Mouse (Mus musculus) splenic B cell, adult 2 months (primary cell): ENCODE results near the gene Fam114a1.

Experiments
- DNase-seq: peaks from one replicate; pipeline ENCODE4 v3.0.0-alpha.2; 2011; ENCODE audit warnings: low read depth, low spot score
- H3K27me3 ChIP-seq: 2 replicates; pipeline ENCODE4 v1.6.1; 2012; ENCODE audit warnings: mild to moderate bottlenecking, low read length, moderate library complexity, mixed read lengths; ENCODE audit not compliant: control insufficient read depth, poor library complexity, insufficient read depth, severe bottlenecking
- H3K36me3 ChIP-seq: 2 replicates; pipeline ENCODE4 v1.6.1; 2012; ENCODE audit warnings: mild to moderate bottlenecking, low read length, moderate library complexity, mixed read lengths; ENCODE audit not compliant: control insufficient read depth, poor library complexity, insufficient read depth, severe bottlenecking

Gene Fam114a1

GRCm38 (mm10) chr5:65026776-65027175 lies 56.9 kb downstream of the Fam114a1 start:
- no peaks in the 10 kb centered on the region for H3K36me3 ChIP-seq
- peak; percentile 19 for DNase-seq
- no peaks in the 10 kb centered on the region for H3K27me3 ChIP-seq

GRCm38 (mm10) chr5:65028019-65028418 lies 58.1 kb downstream of the Fam114a1 start:
- Histone ChIP-seq H3K27me3 (no peaks in the 10 kb centered on the region), H3K36me3 (no peaks in the 10 kb centered on the region)
- DNase-seq, result no peak

- Histone ChIP-seq H3K27me3 (no peaks in the 10 kb centered on the region), H3K36me3 (peaks cover 1% of the 10 kb centered on the region; the same call in 1 of the 2 replicates)
- DNase-seq, result no peak
These were observed 66.7 kb downstream of the Fam114a1 start for GRCm38 (mm10) chr5:65036597-65036996.

DNA sequence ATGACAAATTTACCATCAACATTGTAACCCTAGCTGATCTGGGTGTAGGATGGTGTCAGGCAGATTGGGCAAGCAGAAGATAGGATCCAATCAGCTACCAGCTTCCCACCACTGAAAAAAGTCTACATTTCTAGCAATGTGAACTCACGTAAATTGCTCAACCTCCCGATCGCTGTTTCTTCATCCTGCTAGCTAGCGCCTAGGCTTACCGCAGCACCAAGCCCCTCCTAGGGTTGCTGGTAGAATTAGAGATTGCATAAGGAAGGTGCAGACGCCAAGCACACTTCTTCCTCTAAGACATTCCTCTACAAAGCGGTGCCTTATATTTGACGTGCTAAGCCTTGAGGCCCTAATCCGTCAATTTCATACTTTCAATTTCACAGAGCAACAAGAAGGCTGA lies 68.4 kb downstream of the Fam114a1 start:
- H3K27me3 ChIP-seq, result no peaks in the 10 kb centered on the region
- no peak for DNase-seq
- peaks cover 1% of the 10 kb centered on the region; the same call in 1 of the 2 replicates for H3K36me3 ChIP-seq

GRCm38 (mm10) chr5:65038811-65039571 lies 69.1 kb downstream of the Fam114a1 start:
- no peak for DNase-seq
- H3K36me3 ChIP-seq, result no peaks in the 10 kb centered on the region
- no peaks in the 10 kb centered on the region for H3K27me3 ChIP-seq

- DNase-seq, result peak; percentile 68
- no peaks in the 10 kb centered on the region for H3K27me3 ChIP-seq
- H3K36me3 ChIP-seq, result no peaks in the 10 kb centered on the region
These were observed 70.6 kb downstream of the Fam114a1 start for GRCm38 (mm10) chr5:65040463-65040862.

GRCm38 (mm10) chr5:65043407-65043895 lies 73.6 kb downstream of the Fam114a1 start:
- no peak for DNase-seq
- Histone ChIP-seq H3K36me3 (no peaks in the 10 kb centered on the region), H3K27me3 (no peaks in the 10 kb centered on the region)

DNA sequence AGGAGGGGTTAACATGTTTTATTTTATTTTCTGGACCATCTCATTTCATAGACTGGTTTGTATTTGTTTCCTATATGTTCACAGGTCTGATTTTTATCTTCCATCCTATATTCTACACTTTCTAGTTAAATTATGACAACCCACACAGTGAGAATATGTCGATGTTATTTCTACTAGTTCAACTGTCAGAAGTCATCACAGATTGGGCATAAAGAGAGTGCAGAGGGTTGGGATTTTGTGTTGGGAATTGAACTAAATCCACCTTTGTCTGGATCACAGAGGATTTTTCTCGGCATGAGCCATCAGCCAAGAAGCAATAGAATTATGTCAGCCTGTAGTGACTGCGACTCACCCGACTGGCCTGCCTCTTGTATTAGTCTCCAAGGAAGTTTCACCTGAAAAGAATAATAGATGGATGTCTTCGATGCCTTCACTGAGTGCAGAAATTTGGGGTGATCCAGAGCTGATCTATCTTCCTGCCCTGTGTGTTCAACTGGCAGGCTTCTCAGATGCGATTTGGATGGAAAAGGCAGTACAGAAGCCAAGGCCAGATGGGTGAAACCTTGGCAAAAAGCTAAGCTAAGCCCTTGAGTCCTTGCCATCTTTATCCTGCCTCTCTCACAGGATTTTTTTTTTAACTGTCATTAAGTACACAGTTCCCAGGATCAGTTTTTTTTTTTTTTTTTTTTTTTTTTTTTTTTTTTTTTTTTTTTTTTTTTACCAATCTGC lies 75.9 kb downstream of the Fam114a1 start:
- DNase-seq, result no peak
- Histone ChIP-seq H3K36me3 (no peaks in the 10 kb centered on the region), H3K27me3 (no peaks in the 10 kb centered on the region)

GRCm38 (mm10) chr5:65046442-65047284 lies 76.8 kb downstream of the Fam114a1 start:
- H3K36me3 ChIP-seq, result no peaks in the 10 kb centered on the region
- H3K27me3 ChIP-seq, result no peaks in the 10 kb centered on the region
- DNase-seq, result no peak

DNA sequence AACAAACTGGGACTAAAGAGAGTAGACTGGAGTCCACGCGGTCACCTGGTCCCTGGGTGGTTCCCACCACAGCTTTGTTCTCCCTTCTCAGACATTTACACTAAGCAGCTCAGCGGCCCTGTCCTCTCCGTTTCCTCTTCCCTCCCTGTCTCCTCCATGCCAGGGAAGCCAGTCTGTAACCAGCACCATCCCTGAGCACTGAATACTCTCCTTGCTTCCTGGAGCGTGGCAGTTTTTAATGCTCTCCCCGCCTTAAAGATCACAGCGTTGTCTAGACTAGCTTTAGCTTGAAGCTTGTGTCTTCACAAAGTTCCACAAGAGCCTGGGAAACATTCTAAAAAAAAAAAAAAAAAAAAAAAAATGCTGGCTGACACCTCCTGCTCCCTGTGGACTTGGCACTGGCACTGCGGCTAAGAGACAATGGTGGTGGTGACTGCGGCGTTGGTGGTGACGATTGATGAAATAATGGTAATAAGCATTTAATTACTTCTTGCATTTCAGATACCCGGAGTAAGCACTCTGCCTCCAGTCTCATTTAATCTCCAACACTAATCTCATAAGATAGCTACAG lies 77.5 kb downstream of the Fam114a1 start:
- no peak for DNase-seq
- Histone ChIP-seq H3K27me3 (no peaks in the 10 kb centered on the region), H3K36me3 (no peaks in the 10 kb centered on the region)

GRCm38 (mm10) chr5:65049880-65050279 lies 80.0 kb downstream of the Fam114a1 start:
- no peaks in the 10 kb centered on the region for H3K27me3 ChIP-seq
- H3K36me3 ChIP-seq, result no peaks in the 10 kb centered on the region
- DNase-seq, result no peak

- DNase-seq, result no peak
- Histone ChIP-seq H3K27me3 (no peaks in the 10 kb centered on the region), H3K36me3 (no peaks in the 10 kb centered on the region)
These were observed 81.6 kb downstream of the Fam114a1 start for GRCm38 (mm10) chr5:65051513-65051912.

DNA sequence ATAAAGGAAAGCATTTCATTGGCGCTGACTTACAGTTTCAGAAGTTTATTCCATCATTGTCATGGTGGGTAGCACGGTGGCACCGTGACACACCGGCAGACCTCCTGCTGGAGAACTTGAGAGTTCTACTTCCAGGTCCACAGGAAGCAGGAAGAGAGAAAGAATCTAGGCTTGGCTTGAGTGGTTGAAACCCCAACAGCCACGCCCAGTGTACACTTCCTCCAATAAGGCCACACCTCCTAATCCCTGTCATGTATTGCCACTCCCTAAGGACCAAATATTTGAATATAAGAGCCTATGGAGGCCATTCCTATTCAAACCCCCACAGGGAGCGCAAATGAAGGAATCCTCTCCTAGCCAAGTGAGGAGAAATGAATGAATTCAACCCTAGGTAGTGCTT lies 87.7 kb downstream of the Fam114a1 start:
- no peaks in the 10 kb centered on the region for H3K27me3 ChIP-seq
- no peak for DNase-seq
- H3K36me3 ChIP-seq, result no peaks in the 10 kb centered on the region

GRCm38 (mm10) chr5:65059806-65060205 lies 89.9 kb downstream of the Fam114a1 start:
- Histone ChIP-seq H3K36me3 (no peaks in the 10 kb centered on the region; the same call in 1 of the 2 replicates), H3K27me3 (no peaks in the 10 kb centered on the region)
- DNase-seq, result no peak
